Mouse (Mus musculus): ENCODE results near the gene Dhdds. TPM values are rescaled to one million over a fixed set of nuclear protein-coding genes. Genes with fewer than 3 reads are reported as not detected.

The Dhdds gene
- 10 to 100 TPM; 10.8 to 11.6 TPM for total RNA-seq (2021)
- long read RNA-seq, experiment 1, transcript Dhdds-209 (9 exons, 3,219 nt) = major isoform, 7 of 11 reads
- long read RNA-seq, experiment 1, partial matches to known transcripts = 0 of 11 reads
- long read RNA-seq, experiment 1, other reads (novel, unspliced or antisense) = 2 of 11 reads
- long read RNA-seq, experiment 2, partial matches to known transcripts = 0 of 6 reads
- long read RNA-seq, experiment 2, other reads (novel, unspliced or antisense) = 3 of 6 reads

DNA sequence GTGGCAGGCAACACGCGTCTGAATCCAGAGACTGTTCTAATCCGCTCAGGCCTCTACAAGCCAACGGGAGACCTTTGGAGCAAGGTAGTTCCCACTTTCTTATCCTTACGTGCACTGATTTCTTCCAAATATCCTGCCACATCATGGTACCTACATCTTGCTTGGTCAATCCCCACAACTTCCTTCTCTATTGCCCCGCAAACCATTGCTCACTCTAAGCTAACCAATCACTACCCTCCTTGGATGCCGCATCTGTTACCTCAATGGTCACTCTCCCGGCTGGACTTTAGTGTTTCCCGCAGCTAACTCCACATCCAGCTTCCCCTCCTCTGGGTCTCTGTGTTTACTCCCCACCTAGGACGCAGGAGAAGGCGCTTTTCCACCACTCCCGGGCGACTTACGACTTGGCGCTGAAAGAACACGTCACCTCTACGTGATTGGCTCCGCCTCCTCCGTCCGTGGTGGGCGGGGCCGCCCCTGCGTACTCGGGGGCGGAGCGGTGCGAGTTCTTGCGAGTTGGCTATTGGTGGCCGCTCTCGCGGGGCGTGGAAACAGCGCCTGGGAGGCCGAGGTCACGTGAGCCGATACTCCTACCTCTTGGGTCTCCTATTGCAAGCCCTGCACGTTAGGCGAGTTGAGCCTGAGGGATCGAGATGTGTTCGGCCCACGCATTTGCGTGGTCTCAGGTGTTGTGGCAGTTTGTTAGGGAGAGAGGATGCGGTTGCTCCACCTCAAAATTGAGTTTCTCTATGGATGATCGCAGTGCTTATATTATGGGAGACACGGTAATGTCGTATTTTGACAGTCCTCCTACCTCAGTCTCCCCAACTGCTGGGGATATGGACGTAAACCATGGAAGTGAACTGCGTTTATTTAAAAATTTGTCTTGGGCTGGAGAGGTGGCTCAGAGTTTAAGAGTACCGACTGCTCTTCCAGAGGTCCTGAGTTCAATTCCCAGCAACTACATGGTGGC is at the start of gene Dhdds:
Dhdds (minus strand) TSS at position 453 of the 973 bp plus-strand sequence.
- no peak for TF ChIP-seq CTCF (IDR thresholded peaks at IDR 0.05)
- Histone ChIP-seq H3K4me3 (peak within 1 kb of the TSS; percentile 78), H3K27ac (peak within 1 kb of the TSS; percentile 94)
- intact Hi-C loops (cut with DNase I) = loop anchor here (5.0 kb wide), 1 partner anchor 33 kb away; the partner anchor contains the start of gene Hmgn2
- peak; percentile 97 for DNase-seq

DNA sequence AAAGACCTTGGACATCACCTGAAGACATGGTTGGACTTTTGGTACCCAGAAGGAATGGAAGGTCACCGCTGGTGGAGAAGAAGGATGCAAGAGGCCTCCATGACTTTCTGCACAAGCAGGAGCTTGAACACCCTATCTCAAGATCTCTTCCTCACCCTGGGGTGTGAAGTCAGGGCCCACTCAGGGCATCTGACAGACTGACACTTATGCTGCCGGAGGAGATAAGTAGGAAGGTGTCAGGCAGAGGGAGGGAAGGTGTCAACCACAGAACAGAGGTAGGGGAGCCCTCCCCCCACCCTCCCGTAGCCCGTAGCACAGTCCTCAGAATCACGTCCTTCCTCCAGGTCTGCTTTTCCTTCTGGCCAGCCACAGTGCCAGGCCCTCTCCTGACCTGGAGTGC is 46.9 kb upstream of the Dhdds start:
- Histone ChIP-seq H3K27ac (no peak overlapping the region), H3K4me3 (no peak overlapping the region)
- no peak for TF ChIP-seq CTCF (IDR thresholded peaks at IDR 0.05)
- intact Hi-C loops (cut with DNase I) = no loop called here
- DNase-seq = no peak

DNA sequence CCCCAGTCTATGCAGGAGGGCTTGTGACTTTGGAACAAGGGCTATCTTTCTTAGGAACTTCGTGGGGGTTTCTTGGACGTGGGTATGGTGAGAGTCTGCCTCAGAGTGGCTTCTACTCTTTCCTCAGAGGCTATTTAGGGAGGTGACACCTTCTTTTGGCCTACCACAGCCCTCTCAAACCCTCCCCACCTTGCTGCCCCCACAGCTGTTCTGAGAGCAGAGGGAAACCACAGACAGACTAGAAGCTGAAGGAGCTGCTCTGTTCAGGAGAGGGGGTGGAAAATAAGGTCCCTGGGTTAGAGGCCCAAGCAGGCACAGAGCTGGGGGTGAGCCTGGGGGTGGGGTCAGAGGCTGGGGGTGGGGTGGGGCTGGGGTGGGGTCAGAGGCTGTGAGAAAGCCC is 42.3 kb upstream of the Dhdds start:
- intact Hi-C loops (cut with DNase I) = no loop called here
- DNase-seq = no peak
- H3K4me3 ChIP-seq = no peak overlapping the region
- no peak for TF ChIP-seq CTCF (IDR thresholded peaks at IDR 0.05)
- H3K27ac ChIP-seq = no peak overlapping the region

DNA sequence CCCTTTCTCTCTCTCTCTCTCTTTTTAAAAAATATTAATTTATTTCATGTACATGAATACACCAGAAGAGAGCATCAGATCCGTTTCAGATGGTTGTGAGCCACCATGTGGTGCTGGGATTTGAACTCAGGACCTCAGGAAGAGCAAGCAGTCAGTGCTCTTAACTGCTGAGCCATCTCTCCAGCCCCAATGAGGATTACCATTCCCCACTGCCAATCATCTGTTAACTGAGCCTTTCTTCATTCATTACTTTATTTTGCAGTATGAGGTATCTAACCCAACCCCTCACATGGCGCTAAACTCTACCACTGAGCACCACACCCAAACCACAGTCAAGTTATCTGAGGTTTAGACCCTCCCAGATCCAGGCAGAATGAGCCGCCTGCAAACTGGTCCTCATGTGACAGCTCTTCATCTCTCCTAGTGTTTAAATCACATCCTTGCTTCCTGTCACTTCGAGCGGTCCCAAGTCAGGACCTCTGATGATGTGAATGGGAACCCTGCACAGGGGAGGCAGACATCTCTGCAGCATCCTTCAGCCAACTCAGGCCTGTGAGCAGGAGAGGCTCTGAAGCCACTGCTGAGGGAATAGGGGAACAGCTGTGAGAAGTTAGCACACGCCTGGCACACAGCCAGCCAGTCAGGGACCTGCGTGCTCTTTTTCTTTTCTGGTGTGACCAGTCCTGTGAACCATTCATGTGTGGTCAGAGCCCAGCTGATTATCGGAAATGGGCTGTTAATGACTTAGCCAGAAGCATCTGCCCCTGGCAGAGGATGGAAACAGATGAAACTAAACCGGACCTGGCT is 40.8 kb upstream of the Dhdds start:
- DNase-seq = peak; percentile 45
- no peak for TF ChIP-seq CTCF (IDR thresholded peaks at IDR 0.05)
- intact Hi-C loops (cut with DNase I) = no loop called here
- Histone ChIP-seq H3K4me3 (no peak overlapping the region), H3K27ac (no peak overlapping the region)

DNA sequence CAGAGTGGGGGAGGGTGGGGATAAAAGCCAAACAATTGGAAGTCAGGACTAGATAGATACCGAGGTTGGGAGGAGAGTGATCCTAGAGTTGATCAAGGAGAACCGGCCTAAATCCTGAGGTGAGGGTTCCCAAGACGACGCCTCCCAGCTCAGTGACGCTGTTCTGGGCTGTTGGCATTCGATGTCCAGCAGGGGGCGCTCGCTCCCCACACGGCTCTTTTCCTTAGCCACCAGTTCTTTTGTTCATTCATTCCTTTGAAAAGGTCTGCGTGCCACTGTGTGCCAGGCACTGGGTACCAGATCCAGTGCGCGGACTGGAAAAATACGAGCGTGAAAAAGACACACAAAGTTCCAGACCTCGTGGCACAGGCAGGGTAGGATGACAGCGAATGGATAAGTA is 35.2 kb upstream of the Dhdds start:
- DNase-seq = peak; percentile 67
- H3K4me3 ChIP-seq = no peak overlapping the region
- TF ChIP-seq CTCF (IDR thresholded peaks at IDR 0.05) = peak; percentile 98
- H3K27ac ChIP-seq = no peak overlapping the region
- intact Hi-C loops (cut with DNase I) = loop anchor here (2.0 to 10.0 kb wide), 3 partner anchors 41 to 259 kb away; no protein-coding TSS in a partner anchor

DNA sequence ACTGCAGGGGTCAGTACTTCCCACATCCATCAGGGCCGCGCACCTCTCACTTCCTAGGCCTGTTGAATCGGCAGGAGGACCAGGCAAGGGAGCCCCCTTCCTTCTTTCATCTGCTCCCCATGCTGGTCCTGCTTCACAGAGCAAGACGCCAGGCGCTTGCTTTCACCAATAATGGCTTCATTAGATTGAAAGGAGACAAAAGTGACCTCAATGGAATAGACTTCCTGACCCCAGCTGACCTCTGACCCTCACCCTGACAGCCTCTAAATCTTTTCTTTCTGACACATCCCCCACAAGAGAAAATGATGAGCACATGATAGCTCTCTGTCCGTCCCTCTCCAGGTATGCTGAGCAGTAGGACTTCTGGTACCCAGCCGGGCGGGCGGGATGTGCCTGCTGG is 25.1 kb upstream of the Dhdds start:
- no peak overlapping the region for H3K4me3 ChIP-seq
- TF ChIP-seq CTCF (IDR thresholded peaks at IDR 0.05) = no peak
- no peak overlapping the region for H3K27ac ChIP-seq
- intact Hi-C loops (cut with DNase I) = no loop called here
- no peak for DNase-seq

DNA sequence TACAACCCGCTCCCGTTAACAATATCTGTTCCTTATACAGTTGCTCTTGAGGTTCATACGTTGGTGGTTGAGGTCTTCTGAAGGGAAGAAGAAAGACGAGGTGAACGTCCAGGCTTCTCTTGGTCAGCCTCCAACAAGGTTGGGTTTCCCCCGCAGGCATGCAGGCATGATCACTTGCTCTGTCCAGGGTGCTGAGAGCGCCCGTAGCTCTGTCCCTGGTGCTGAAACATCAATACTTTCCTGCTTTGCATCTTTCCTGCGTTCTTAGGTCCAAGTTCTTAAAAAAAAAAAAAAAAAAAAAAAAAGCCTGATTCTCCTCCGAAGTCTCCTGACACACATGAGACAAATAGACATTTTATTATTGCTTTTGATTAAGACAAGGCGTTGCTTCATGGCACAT is 19.9 kb upstream of the Dhdds start:
- intact Hi-C loops (cut with DNase I) = no loop called here
- DNase-seq = peak; percentile 67
- Histone ChIP-seq H3K27ac (no peak overlapping the region), H3K4me3 (no peak overlapping the region)
- TF ChIP-seq CTCF (IDR thresholded peaks at IDR 0.05) = no peak

DNA sequence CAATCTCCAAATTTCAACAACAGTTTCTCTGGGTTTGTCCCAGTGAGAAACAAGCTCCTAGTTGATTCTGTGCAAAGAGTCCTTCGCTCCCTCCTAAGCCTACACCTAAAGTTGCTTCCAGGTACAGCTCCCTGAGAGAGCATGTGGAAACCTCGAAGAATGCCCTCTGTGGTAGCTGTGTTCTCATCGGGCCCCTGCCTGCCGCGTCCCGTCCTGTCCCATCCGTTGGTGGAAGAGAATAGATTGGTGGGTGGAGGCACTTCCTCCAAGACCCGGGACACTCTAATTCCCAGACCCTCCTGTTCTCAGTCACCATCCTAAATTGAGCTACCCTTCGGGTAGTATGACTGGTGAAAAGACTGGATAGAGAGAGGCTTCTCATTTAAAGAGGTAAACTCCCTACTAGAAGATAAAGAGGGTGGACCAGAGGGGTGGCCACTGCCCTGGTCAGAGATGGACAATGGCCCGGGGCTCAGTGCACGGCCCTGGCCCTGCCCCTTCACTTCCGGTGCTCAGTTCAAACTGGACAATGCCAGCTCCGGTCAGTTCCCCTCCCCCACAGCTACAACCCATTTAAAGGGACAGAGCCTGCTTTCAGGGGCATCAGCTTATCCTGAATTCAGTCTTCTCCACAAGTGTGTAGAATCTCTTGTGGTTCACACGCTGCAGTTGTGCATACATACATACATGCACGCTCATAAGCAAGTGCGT is 19.1 kb upstream of the Dhdds start:
- H3K27ac ChIP-seq = no peak overlapping the region
- TF ChIP-seq CTCF (IDR thresholded peaks at IDR 0.05) = no peak
- no peak overlapping the region for H3K4me3 ChIP-seq
- intact Hi-C loops (cut with DNase I) = no loop called here
- DNase-seq = no peak

DNA sequence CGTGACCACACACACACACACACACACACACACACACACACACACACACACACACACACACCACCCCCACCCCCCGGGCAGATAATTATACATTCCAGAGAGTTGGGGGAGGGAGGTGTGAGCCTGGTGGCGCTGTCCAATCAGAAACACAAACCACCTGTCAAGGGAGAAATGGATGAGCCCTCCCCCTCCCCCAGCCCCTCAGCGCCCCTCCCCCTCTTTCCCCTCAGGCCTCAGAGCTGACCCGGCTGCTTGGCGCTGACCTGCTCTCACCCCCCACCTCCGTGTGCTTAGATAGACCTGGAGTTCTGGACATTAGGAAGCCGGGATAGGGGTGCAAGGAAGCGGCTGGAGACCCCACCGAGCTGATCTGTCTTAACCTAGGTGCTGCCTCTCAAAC is 18.5 kb upstream of the Dhdds start:
- no peak for TF ChIP-seq CTCF (IDR thresholded peaks at IDR 0.05)
- Histone ChIP-seq H3K27ac (no peak overlapping the region), H3K4me3 (no peak overlapping the region)
- DNase-seq = no peak
- intact Hi-C loops (cut with DNase I) = no loop called here

DNA sequence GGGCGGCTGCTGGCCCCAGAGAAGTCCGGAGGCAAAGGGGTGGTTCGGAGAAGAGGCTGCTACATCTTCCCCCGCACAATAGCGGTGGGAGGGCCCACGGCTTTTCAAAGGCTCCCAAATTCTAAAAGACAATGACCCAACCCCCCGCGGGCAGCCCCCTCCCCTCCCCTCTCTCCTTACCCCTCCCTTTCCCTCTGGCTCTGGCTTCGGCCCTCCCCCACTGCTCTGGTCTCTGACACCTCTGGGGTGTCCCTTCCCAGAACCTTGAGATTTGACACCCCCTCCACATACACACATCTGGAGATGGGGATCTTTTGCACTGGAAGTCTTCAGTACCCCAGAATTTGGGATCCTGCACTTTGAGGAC is 18.0 kb upstream of the Dhdds start, which contains the start of gene Lin28a:
Lin28a (minus strand) TSS at position 63 of the 367 bp plus-strand sequence.
- no peak for DNase-seq
- H3K4me3 ChIP-seq = peak within 1 kb of the TSS; percentile 11
- no peak within 1 kb of the TSS for H3K27ac ChIP-seq
- intact Hi-C loops (cut with DNase I) = no loop called here
- no peak for TF ChIP-seq CTCF (IDR thresholded peaks at IDR 0.05)

DNA sequence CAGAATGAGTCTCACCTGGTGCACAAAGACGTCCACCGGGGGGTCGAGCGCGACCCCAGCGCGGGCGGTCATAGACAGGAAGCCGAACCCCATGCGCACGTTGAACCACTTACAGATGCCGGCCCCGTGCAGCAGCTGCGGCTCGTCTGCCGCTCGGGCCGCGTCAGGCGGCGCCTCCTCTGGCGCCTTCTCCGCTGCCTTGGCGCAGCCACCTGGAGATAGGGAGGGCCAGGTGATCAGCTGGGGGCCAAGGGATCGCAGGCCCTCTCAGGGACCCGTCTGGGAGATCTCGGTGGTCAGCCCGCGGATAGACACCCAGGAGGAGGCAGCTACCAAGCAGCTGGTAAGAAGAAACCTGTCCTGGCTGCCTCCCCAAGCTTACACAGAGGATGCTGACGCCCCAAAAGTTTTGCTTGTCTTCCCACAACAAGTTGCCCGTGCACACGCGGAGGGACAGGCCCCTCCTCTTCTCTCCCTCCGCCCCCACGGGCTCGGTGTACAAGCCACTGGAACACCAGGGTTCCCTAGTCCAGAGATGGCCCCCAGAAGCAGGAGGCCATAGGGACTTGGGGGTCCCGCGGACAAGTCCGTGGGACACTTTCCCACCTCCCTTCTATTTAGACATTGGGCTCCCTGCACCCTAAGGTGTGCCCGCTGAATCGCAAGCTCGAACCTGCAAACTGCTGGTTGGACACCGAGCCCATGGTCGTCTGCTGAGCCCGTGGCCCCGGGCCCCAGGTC is 17.5 kb upstream of the Dhdds start:
- peak overlapping the region; percentile 11 for H3K4me3 ChIP-seq
- DNase-seq = no peak
- H3K27ac ChIP-seq = no peak overlapping the region
- intact Hi-C loops (cut with DNase I) = no loop called here
- no peak for TF ChIP-seq CTCF (IDR thresholded peaks at IDR 0.05)

Data from gastrocnemius, adult 2 months (tissue).